8 mouse cellular contexts compared by ENCODE assay signal in genomic region chr14:32028681-32029091, GRCm38 (mm10). TPM values are rescaled to one million over a fixed set of nuclear protein-coding genes. Genes with fewer than 3 reads are reported as not detected.
DNase-seq lines count a peak whose midpoint lies in the region; ATAC-seq and TF ChIP-seq lines count a peak whose summit lies in the region.

TSS of gene Galnt15 (plus strand) at chr14:32028989.

- H3K36me3 ChIP-seq in midbrain, embryonic 14.5 days (ENCODE audit: control insufficient read depth, insufficient read depth, low read length) = no peaks in the 10 kb centered on the region
- no peaks in the 10 kb centered on the region for H3K36me3 ChIP-seq in midbrain, embryonic 13.5 days
- H3K36me3 ChIP-seq in kidney, adult 2 months (ENCODE audit: control insufficient read depth, insufficient read depth, low read length) = no peaks in the 10 kb centered on the region

- H3K27me3 ChIP-seq in midbrain, embryonic 14.5 days (ENCODE audit: control insufficient read depth, insufficient read depth, low read length) = no peaks in the 10 kb centered on the region
- no peaks in the 10 kb centered on the region for H3K27me3 ChIP-seq in midbrain, embryonic 13.5 days
- H3K27me3 ChIP-seq in kidney, adult 2 months (replicated peaks; ENCODE audit: control insufficient read depth, insufficient read depth, low read length) = no peaks in the 10 kb centered on the region

- H3K4me3 ChIP-seq in midbrain, embryonic 14.5 days (replicated peaks; ENCODE audit: low read depth, low read length) = no peak within 1 kb of the TSS
- no peak within 1 kb of the TSS for H3K4me3 ChIP-seq in midbrain, embryonic 13.5 days (replicated peaks)
- H3K4me3 ChIP-seq in kidney, adult 2 months (ENCODE audit: insufficient read depth, low read depth, low read length) = peak within 1 kb of the TSS; percentile 58

- peaks cover 9% of the 10 kb centered on the region for H3K4me1 ChIP-seq in midbrain, embryonic 14.5 days (ENCODE audit: control insufficient read depth, insufficient read depth, low read length)
- H3K4me1 ChIP-seq in midbrain, embryonic 13.5 days (replicated peaks) = peaks cover 13% of the 10 kb centered on the region
- no peaks in the 10 kb centered on the region for H3K4me1 ChIP-seq in kidney, adult 2 months (ENCODE audit: control insufficient read depth, insufficient read depth, low read length)

- TF ChIP-seq POLR2A in kidney, adult 2 months (IDR thresholded peaks at IDR 0.05; ENCODE audit: low read depth, low read length) = no peak

- DNase-seq in midbrain, embryonic 14.5 days = peak; percentile 39
- peak; percentile 92 to 94 for DNase-seq in cerebellum, postnatal 14 days
- peak; percentile 56 to 62 for DNase-seq in gastrocnemius, postnatal 36 days
- peak; percentile 70 for DNase-seq in kidney, adult 2 months
- DNase-seq in lung, postnatal 4 days = peak; percentile 44 to 62
- no peak for DNase-seq in frontal cortex, postnatal 14 days (ENCODE audit: low spot score in 2 of 2)
- DNase-seq in spleen, postnatal 36 days (ENCODE audit: low spot score in 2 of 2) = no peak

- 15% methylated on average over 9 of the region's 9 CpGs for WGBS in midbrain, embryonic 14.5 days
- 19% methylated on average over 9 of the region's 9 CpGs for WGBS in midbrain, embryonic 13.5 days
- WGBS in kidney, adult 2 months = 13% methylated on average over 9 of the region's 9 CpGs

- intact Hi-C loops in gastrocnemius, postnatal 36 days (cut with DNase I) = loop anchor here (1.0 kb wide), 1 partner anchor 70 kb away; no protein-coding TSS in a partner anchor

- H3K4me2 ChIP-seq in midbrain, embryonic 14.5 days (ENCODE audit: low read length) = peak within 1 kb of the TSS; percentile 6; the same call in 1 of the 2 replicates
- no peak within 1 kb of the TSS; the same call in 1 of the 2 replicates for H3K4me2 ChIP-seq in midbrain, embryonic 13.5 days (replicated peaks)

- no peak within 1 kb of the TSS for H3K9ac ChIP-seq in midbrain, embryonic 14.5 days (replicated peaks; ENCODE audit: low read length)
- no peak within 1 kb of the TSS for H3K9ac ChIP-seq in midbrain, embryonic 13.5 days (replicated peaks)

- no peaks in the 10 kb centered on the region for H3K9me3 ChIP-seq in midbrain, embryonic 14.5 days (ENCODE audit: control insufficient read depth, low read length)
- no peaks in the 10 kb centered on the region for H3K9me3 ChIP-seq in midbrain, embryonic 13.5 days

- TF ChIP-seq CTCF in kidney, adult 2 months (conservative IDR thresholded peaks at IDR 0.05; ENCODE audit: insufficient read depth, insufficient read length, low read depth, low read length) = no peak

- ATAC-seq in midbrain, embryonic 14.5 days (ENCODE audit: low FRiP score, low TSS enrichment) = no peak
- no peak for ATAC-seq in midbrain, embryonic 13.5 days

- H3K27ac ChIP-seq in midbrain, embryonic 14.5 days (replicated peaks; ENCODE audit: low read depth, low read length) = no peak within 1 kb of the TSS
- H3K27ac ChIP-seq in midbrain, embryonic 13.5 days = no peak within 1 kb of the TSS
- peak within 1 kb of the TSS; percentile 66 for H3K27ac ChIP-seq in kidney, adult 2 months (ENCODE audit: insufficient read depth, low read depth, low read length)

RNA-seq across cellular contexts. Expression of gene Galnt15, which starts in this region (rescaled TPM):
- 0.25 and 0.39 TPM in 2 replicates for polyA plus RNA-seq in midbrain, embryonic 14.5 days (2014; fragmentation: Nextera tagmentation; extraction: Ambion mirVana)
- 0.06 and 0.23 TPM in 2 replicates for polyA plus RNA-seq in midbrain, embryonic 13.5 days (2015; fragmentation: Nextera tagmentation; extraction: Ambion mirVana)
- total RNA-seq in gastrocnemius, postnatal 36 days (2021) = 1 to 10 TPM; 5.2 to 6.2 TPM
- 2.6 and 2.9 TPM in 2 replicates for polyA plus RNA-seq in kidney, adult 2 months (2012; rRNA removed)

Comparison
In these comparisons a context has a peak if more than half of its experiments do, and no peak if none do; other contexts are left out.
1. Peak in DNase-seq and H3K4me2 ChIP-seq in midbrain, embryonic 14.5 days; RNA of the gene not detected or under 1 TPM.
2. DNase-seq: peak in cerebellum, postnatal 14 days (2 of 2), gastrocnemius, postnatal 36 days (2 of 2), kidney, adult 2 months (single experiment) and lung, postnatal 4 days (2 of 2); none in frontal cortex, postnatal 14 days (0 of 2) and spleen, postnatal 36 days (0 of 2).